ENCODE assay signal across 22 mouse cellular contexts in genomic region chr6:32317470-32317869, GRCm38 (mm10).
DNase-seq lines count a peak whose midpoint lies in the region; ATAC-seq and TF ChIP-seq lines count a peak whose summit lies in the region.
"Had no signal": no experiment of that assay in that cellular context is flagged by ENCODE, and none has a peak within 500 bp of the region (broad histone marks: within the 10 kb centered on the region; RNA-seq: fewer than 3 reads in every experiment).

No protein-coding gene starts in this region.

- H3K36me3 ChIP-seq in kidney, embryonic 16.5 days (ENCODE audit: insufficient read depth, low read length) = no peaks in the 10 kb centered on the region
- no peaks in the 10 kb centered on the region for H3K36me3 ChIP-seq in forebrain, embryonic 15.5 days
- H3K36me3 ChIP-seq: embryonic facial prominence, embryonic 10.5 days; heart, embryonic 12.5 days; limb, embryonic 12.5 days had no signal

- H3K4me2 ChIP-seq in kidney, embryonic 16.5 days (replicated peaks; ENCODE audit: low read depth, low read length) = no peak overlapping the region
- no peak overlapping the region for H3K4me2 ChIP-seq in forebrain, embryonic 15.5 days (replicated peaks)
- H3K4me2 ChIP-seq: heart, embryonic 12.5 days; limb, embryonic 12.5 days; liver, embryonic 11.5 days; midbrain, embryonic 11.5 days had no signal

- no peak for TF ChIP-seq CTCF in cerebellum, adult 2 months (IDR thresholded peaks at IDR 0.05; ENCODE audit: borderline replicate concordance, insufficient read depth, low read depth, low read length)

- no peaks in the 10 kb centered on the region for H3K27me3 ChIP-seq in kidney, embryonic 16.5 days (ENCODE audit: insufficient read depth, low read length)
- no peaks in the 10 kb centered on the region; the same call in 1 of the 2 replicates for H3K27me3 ChIP-seq in cerebellum, adult 2 months (ENCODE audit: control insufficient read depth, insufficient read depth, low read length)
- H3K27me3 ChIP-seq in forebrain, embryonic 15.5 days = no peaks in the 10 kb centered on the region
- H3K27me3 ChIP-seq: heart, embryonic 12.5 days; limb, embryonic 12.5 days had no signal

- H3K27ac ChIP-seq in kidney, embryonic 16.5 days (ENCODE audit: low read length) = no peak overlapping the region
- H3K27ac ChIP-seq in cerebellum, adult 2 months (ENCODE audit: insufficient read depth, low read length) = no peak overlapping the region
- H3K27ac ChIP-seq in forebrain, embryonic 15.5 days (replicated peaks) = no peak overlapping the region
- H3K27ac ChIP-seq: embryonic facial prominence, embryonic 10.5 days; limb, embryonic 12.5 days had no signal

- no peak for ATAC-seq in kidney, embryonic 16.5 days (ENCODE audit: low FRiP score, low TSS enrichment)
- no peak for ATAC-seq in forebrain, embryonic 15.5 days (replicated peaks)
- ATAC-seq: activated CD4-positive, CD25-positive, alpha-beta regulatory T cell, adult 4 months; liver, postnatal 0 days; lung, postnatal 0 days had no signal

- H3K9me3 ChIP-seq in kidney, embryonic 16.5 days (ENCODE audit: low read length) = no peaks in the 10 kb centered on the region
- H3K9me3 ChIP-seq in forebrain, embryonic 15.5 days = no peaks in the 10 kb centered on the region
- H3K9me3 ChIP-seq: embryonic facial prominence, embryonic 10.5 days; heart, embryonic 12.5 days; limb, embryonic 12.5 days had no signal

- WGBS in kidney, embryonic 16.5 days = 74% methylated on average over 8 of the region's 8 CpGs
- 13% methylated on average over 8 of the region's 8 CpGs for WGBS in cerebellum, adult 2 months
- WGBS in forebrain, embryonic 15.5 days = 66% methylated on average over 8 of the region's 8 CpGs

- TF ChIP-seq POLR2A in cerebellum, adult 2 months (IDR thresholded peaks at IDR 0.05; ENCODE audit: borderline replicate concordance, insufficient read depth, low read length) = no peak

- H3K4me3 ChIP-seq in kidney, embryonic 16.5 days (ENCODE audit: low read length) = no peak overlapping the region
- no peak overlapping the region for H3K4me3 ChIP-seq in cerebellum, adult 2 months (replicated peaks; ENCODE audit: insufficient read depth, low read depth, low read length)
- H3K4me3 ChIP-seq in forebrain, embryonic 15.5 days = no peak overlapping the region
- H3K4me3 ChIP-seq: embryonic facial prominence, embryonic 10.5 days; heart, embryonic 12.5 days; limb, embryonic 12.5 days had no signal

- no peaks in the 10 kb centered on the region for H3K4me1 ChIP-seq in kidney, embryonic 16.5 days (ENCODE audit: insufficient read depth, low read length)
- peaks cover 13% of the 10 kb centered on the region; the same call in 1 of the 2 replicates for H3K4me1 ChIP-seq in cerebellum, adult 2 months (ENCODE audit: control insufficient read depth, insufficient read depth, low read length)
- peaks cover 23% of the 10 kb centered on the region for H3K4me1 ChIP-seq in forebrain, embryonic 15.5 days

- peak; percentile 22 to 39 for DNase-seq in kidney, postnatal 36 days
- DNase-seq in cerebellum, adult 11 months = peak; percentile 56
- DNase-seq in cerebellum, adult 2 months = peak; percentile 74 to 86
- peak; percentile 80 to 82 for DNase-seq in cerebellum, postnatal 25 days
- no peak for DNase-seq in lung, postnatal 36 days
- DNase-seq: adrenal gland, postnatal 14 days; gastrocnemius, postnatal 25 days; heart, adult 18-20 months; heart, postnatal 14 days; kidney, adult 18-20 months; liver, postnatal 0 days; thymus, adult 18-20 months; thymus, postnatal 36 days had no signal

- H3K9ac ChIP-seq in kidney, embryonic 16.5 days (replicated peaks; ENCODE audit: low read length) = no peak overlapping the region
- no peak overlapping the region for H3K9ac ChIP-seq in forebrain, embryonic 15.5 days (replicated peaks)
- H3K9ac ChIP-seq: heart, embryonic 12.5 days; limb, embryonic 12.5 days; liver, postnatal 0 days had no signal
